Mouse (Mus musculus) neural tube, embryonic 12.5 days (tissue): ENCODE results near the gene Sun3. TPM values are rescaled to one million over a fixed set of nuclear protein-coding genes. Genes with fewer than 3 reads are reported as not detected.

ENCODE experiments used
- ATAC-seq: fragments of 200-750 bp; cut with Nextera tagmentation; 2 replicates; pipeline ENCODE4 v1.8.0; 2017; ENCODE audit warnings: low read depth, mild to moderate bottlenecking, moderate TSS enrichment, moderate library complexity; ENCODE audit not compliant: low FRiP score
- H3K27ac ChIP-seq: fragments of 300-500 bp; sonication (generic); 2 replicates; pipeline ENCODE4 v1.5.1; 2016
- H3K27me3 ChIP-seq: fragments of 300-500 bp; sonication (generic); replicated peaks from 2 replicates; pipeline ENCODE4 v1.6.1; 2016; ENCODE audit warnings: mild to moderate bottlenecking
- H3K36me3 ChIP-seq: fragments of 300-500 bp; sonication (generic); 2 replicates; pipeline ENCODE4 v1.6.1; 2016; ENCODE audit warnings: mild to moderate bottlenecking
- H3K4me1 ChIP-seq: fragments of 300-500 bp; sonication (generic); 2 replicates; pipeline ENCODE4 v1.6.1; 2016
- H3K4me2 ChIP-seq: fragments of 300-500 bp; sonication (generic); replicated peaks from 2 replicates; pipeline ENCODE4 v1.6.1; 2016; ENCODE audit warnings: mild to moderate bottlenecking
- H3K4me3 ChIP-seq: fragments of 300-500 bp; sonication (generic); 2 replicates; pipeline ENCODE4 v1.5.1; 2016
- H3K9ac ChIP-seq: fragments of 300-500 bp; sonication (generic); 2 replicates; pipeline ENCODE4 v1.6.1; 2016; ENCODE audit warnings: mild to moderate bottlenecking
- H3K9me3 ChIP-seq: fragments of 300-500 bp; sonication (generic); 2 replicates; pipeline ENCODE4 v1.6.1; 2016; ENCODE audit warnings: mild to moderate bottlenecking
- whole genome bisulfite sequencing: fragments of 180-500 bp; shearing (Covaris S2); methylation state at CpG from one replicate; pipeline ENCODE4 v1.1.7; 2016; 5-methylcytosine and 5-hydroxymethylcytosine counted together
- polyA plus RNA-seq: library from polyadenylated mRNA; unstranded; fragments of >200 nt; fragmentation: Nextera tagmentation; extraction: Ambion mirVana; gene quantifications from 2 replicates; pipeline ENCODE4 v1.2.1, GENCODE M21; 2016

Sun3 gene
- polyA plus RNA-seq, 1 experiment from 2014 or later = not detected

DNA sequence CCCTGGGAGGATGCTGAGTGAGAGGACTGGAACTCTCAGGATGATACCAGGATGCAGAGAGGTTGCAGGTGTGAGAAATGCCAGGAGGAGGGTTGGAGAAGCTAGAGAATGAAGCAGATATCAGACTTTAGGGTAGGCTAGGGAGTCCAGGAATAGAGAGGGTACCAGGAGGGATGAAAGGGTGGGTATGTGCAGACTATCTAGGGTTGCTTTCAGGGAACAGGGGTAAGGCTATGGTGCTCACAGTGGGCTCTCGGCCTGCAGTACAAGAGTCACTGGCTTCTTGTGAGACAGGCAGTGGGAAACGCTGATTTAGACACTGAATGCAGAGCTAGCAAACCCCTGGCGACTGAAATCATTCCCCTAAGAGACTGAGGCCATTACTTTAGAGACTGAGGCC lies 75.6 kb downstream of the Sun3 start, which contains the start of gene Pkd1l1:
Gene Pkd1l1, minus strand, starts transcription at position 101 of the 400 bp plus-strand sequence.
- H3K4me2 ChIP-seq = no peak within 1 kb of the TSS
- H3K9me3 ChIP-seq = no peaks in the 10 kb centered on the region
- H3K27me3 ChIP-seq = 0 out of 2 replicates have a peak, but pooled peaks cover 3% of the 10 kb centered on the region
- H3K36me3 ChIP-seq = no peaks in the 10 kb centered on the region
- no peak within 1 kb of the TSS for H3K27ac ChIP-seq
- no peaks in the 10 kb centered on the region; the same call in 1 of the 2 replicates for H3K4me1 ChIP-seq
- H3K9ac ChIP-seq = no peak within 1 kb of the TSS
- 65% methylated on average over 3 of the region's 3 CpGs for WGBS
- no peak for ATAC-seq
- H3K4me3 ChIP-seq = no peak within 1 kb of the TSS

DNA sequence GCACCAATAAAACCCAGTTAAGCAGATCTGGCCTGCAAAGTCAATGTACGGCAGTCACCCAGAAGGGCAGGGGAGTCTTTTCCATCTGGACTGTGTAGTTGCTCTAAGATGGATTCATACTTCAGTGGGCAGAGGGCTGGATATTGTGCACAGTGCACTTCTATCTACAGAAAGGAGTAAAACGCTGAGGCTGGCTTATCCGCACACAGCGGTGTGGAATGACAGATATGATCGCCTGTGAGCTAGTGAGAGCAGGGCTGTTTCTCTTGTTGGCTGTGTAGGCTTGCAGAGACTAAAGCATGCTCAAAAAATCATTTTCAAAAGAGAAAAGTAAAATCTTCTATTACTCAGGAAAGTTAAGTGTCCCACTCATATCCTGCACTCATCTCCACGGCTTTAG lies 76.7 kb downstream of the Sun3 start:
- Histone ChIP-seq H3K4me3 (no peak overlapping the region), H3K4me1 (no peaks in the 10 kb centered on the region; the same call in 1 of the 2 replicates), H3K27me3 (0 out of 2 replicates have a peak, but pooled peaks cover 3% of the 10 kb centered on the region), H3K4me2 (no peak overlapping the region), H3K9ac (no peak overlapping the region), H3K36me3 (no peaks in the 10 kb centered on the region), H3K27ac (no peak overlapping the region), H3K9me3 (no peaks in the 10 kb centered on the region)
- 89% methylated on average over 6 of the region's 6 CpGs for WGBS
- ATAC-seq = no peak

DNA sequence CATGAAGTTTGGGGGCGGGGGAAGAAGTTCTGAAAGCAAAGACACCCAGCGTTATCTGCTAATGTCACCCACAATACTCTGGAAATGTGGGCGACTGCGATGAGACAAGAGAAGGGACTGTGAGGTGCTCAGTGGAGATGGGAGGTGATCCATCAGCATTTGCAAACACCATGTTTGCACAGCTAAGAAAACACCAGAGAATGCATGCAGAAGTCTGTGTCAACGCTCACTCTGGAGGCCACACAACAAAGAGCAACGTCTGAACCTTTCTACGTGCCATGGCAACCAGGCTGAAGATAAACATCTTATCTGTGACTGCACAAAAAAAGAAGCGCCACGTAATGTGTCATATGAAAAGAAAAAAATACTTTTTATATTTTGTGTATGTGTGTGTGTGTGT lies 78.3 kb downstream of the Sun3 start:
- Histone ChIP-seq H3K27me3 (0 out of 2 replicates have a peak, but pooled peaks cover 3% of the 10 kb centered on the region), H3K4me1 (no peaks in the 10 kb centered on the region; the same call in 1 of the 2 replicates), H3K27ac (no peak overlapping the region), H3K36me3 (no peaks in the 10 kb centered on the region), H3K9ac (no peak overlapping the region), H3K4me3 (no peak overlapping the region), H3K4me2 (no peak overlapping the region), H3K9me3 (no peaks in the 10 kb centered on the region)
- 75% methylated on average over 9 of the region's 9 CpGs for WGBS
- no peak for ATAC-seq

DNA sequence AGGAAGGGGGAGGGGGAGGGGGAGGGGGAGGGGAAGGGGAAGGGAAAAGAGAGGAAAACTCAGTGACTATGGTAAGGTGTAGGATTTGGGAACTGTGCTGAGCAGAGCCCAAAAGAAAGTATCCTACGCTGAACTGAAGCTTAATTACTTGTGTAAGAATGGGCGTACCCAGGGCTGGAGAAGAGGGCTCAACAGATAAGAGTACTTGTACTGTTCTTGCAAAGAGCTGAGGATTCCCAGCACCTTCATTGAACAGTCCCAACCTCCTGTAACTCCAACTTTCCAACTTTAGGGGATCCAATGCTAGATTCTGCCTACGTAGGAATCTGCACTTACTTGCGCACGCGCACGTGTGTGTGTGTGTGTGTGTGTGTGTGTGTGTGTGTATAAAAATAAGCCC lies 80.7 kb downstream of the Sun3 start:
- Histone ChIP-seq H3K4me1 (no peaks in the 10 kb centered on the region), H3K9me3 (no peaks in the 10 kb centered on the region), H3K27ac (no peak overlapping the region), H3K4me3 (no peak overlapping the region), H3K27me3 (no peaks in the 10 kb centered on the region), H3K36me3 (no peaks in the 10 kb centered on the region), H3K9ac (no peak overlapping the region), H3K4me2 (no peak overlapping the region)
- no peak for ATAC-seq
- WGBS = 95% methylated on average over 7 of the region's 7 CpGs

Other genes with a start within 250 kb of the Sun3 start
- gene Pkd1l1, start 75.7 kb downstream of the Sun3 start, polyA plus RNA-seq = 0.10 TPM in 2 replicates
- 13.3 TPM in 2 replicates for gene Hus1, start 37.8 kb downstream of the Sun3 start, polyA plus RNA-seq
- 0.68 and 0.82 TPM in 2 replicates for gene Gm11992, start 397 bp downstream of the Sun3 start, polyA plus RNA-seq
- gene Upp1, start 69.1 kb upstream of the Sun3 start, polyA plus RNA-seq = 4.2 and 4.8 TPM in 2 replicates
- 0.01 and 0.03 TPM in 2 replicates for gene Abca13, start 143.0 kb upstream of the Sun3 start, polyA plus RNA-seq